Mouse (Mus musculus) CH12.LX (cell line): ENCODE results near the gene Smlr1.

Source experiments
- CHD2 ChIP-seq: IDR thresholded peaks from 2 replicates; pipeline ENCODE4 v1.6.1; 2011; ENCODE audit warnings: low read length, improper control_type of control experiment
- CTCF ChIP-seq, 2 experiments: IDR thresholded peaks in 1 of 2; conservative IDR thresholded peaks in 1 of 2; 2 replicates each; pipeline ENCODE4 v1.5.1; 2011 to 2012; ENCODE audit warnings: low read depth in 2 of 2, low read length in 2 of 2, improper control_type of control experiment in 1 of 2, inconsistent platforms in 1 of 2, mild to moderate bottlenecking in 1 of 2, moderate library complexity in 1 of 2
- HCFC1 ChIP-seq: IDR thresholded peaks from 2 replicates; pipeline ENCODE4 v1.6.1; 2012; ENCODE audit warnings: low read depth, mild to moderate bottlenecking, inconsistent platforms, low read length, improper control_type of control experiment
- SIN3A ChIP-seq: IDR thresholded peaks from 2 replicates; pipeline ENCODE4 v1.6.1; 2012; ENCODE audit warnings: low read length, improper control_type of control experiment, inconsistent platforms

GRCm38 (mm10) chr10:25519954-25520353 is 16.1 kb downstream of the Smlr1 start:
- TF ChIP-seq CHD2 (no peak), HCFC1 (no peak), SIN3A (no peak), CTCF (conservative IDR thresholded peaks at IDR 0.05 in 1 of 2, IDR thresholded peaks at IDR 0.05 in 1 of 2; ENCODE audit: low read depth in 2 of 2, low read length in 2 of 2) (no peak)
